ENCODE assay signal across 11 mouse cellular contexts in the genomic region with DNA sequence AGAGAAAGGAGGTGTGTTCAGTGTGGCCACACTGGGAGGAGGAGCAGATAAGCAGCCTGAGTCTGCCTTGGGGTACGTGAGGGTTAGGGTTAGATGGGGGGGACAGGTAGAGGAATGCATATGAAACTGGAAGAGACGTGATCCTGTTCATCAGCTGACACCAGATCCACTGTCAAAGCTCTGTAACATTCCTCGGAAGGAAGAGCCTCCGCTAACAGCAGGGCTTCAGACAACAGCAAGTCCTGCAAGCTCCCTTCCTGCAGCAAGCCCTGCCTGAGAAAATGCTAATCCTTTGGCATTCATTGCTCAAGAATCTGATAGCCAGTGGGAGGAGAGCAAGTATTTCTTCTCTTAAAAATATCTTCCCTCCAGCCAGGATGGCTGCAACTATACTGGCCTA. TPM values are rescaled to one million over a fixed set of nuclear protein-coding genes. Genes with fewer than 3 reads are reported as not detected.
DNase-seq lines count a peak whose midpoint lies in the region; ATAC-seq lines count a peak whose summit lies in the region.
"Had no signal": no experiment of that assay in that cellular context is flagged by ENCODE, and none has a peak within 500 bp of the region (broad histone marks: within the 10 kb centered on the region; RNA-seq: fewer than 3 reads in every experiment).

No protein-coding gene starts in this region.

- H3K27ac ChIP-seq in kidney, embryonic 16.5 days (ENCODE audit: low read length), result no peak overlapping the region
- H3K27ac ChIP-seq in hindbrain, embryonic 14.5 days, result no peak overlapping the region
- no peak overlapping the region for H3K27ac ChIP-seq in midbrain, embryonic 16.5 days (ENCODE audit: low read length)

- H3K4me3 ChIP-seq in kidney, embryonic 16.5 days (ENCODE audit: low read length), result no peak overlapping the region
- H3K4me3 ChIP-seq in hindbrain, embryonic 14.5 days (replicated peaks; ENCODE audit: low read length), result no peak overlapping the region
- no peak overlapping the region for H3K4me3 ChIP-seq in midbrain, embryonic 16.5 days (ENCODE audit: low read depth, low read length)

- DNase-seq in kidney, adult 11 months, result no peak
- DNase-seq in embryo, embryonic 9.5 days (ENCODE audit: extremely low spot score), result peak; percentile 31
- DNase-seq in hindbrain, embryonic 14.5 days (ENCODE audit: low spot score), result no peak
- DNase-seq in layer of hippocampus, postnatal 25 days (ENCODE audit: extremely low spot score in 1 of 2, low spot score in 1 of 2), result no peak
- DNase-seq: adrenal gland, postnatal 14 days; heart, adult 11 months had no signal

- peaks cover 6% of the 10 kb centered on the region for H3K4me1 ChIP-seq in kidney, embryonic 16.5 days (ENCODE audit: insufficient read depth, low read length)
- H3K4me1 ChIP-seq in hindbrain, embryonic 14.5 days (replicated peaks; ENCODE audit: control insufficient read depth, insufficient read depth, low read length), result peaks cover 6% of the 10 kb centered on the region; the same call in 1 of the 2 replicates
- H3K4me1 ChIP-seq in midbrain, embryonic 16.5 days (ENCODE audit: control insufficient read depth, insufficient read depth, low read length), result peaks cover 22% of the 10 kb centered on the region

- no peak overlapping the region for H3K9ac ChIP-seq in kidney, embryonic 16.5 days (replicated peaks; ENCODE audit: low read length)
- 0 out of 2 replicates have a peak overlapping the region, but pooled peaks have one; percentile 31 for H3K9ac ChIP-seq in hindbrain, embryonic 14.5 days
- no peak overlapping the region for H3K9ac ChIP-seq in midbrain, embryonic 16.5 days (ENCODE audit: low read depth, low read length)

- H3K36me3 ChIP-seq in kidney, embryonic 16.5 days (ENCODE audit: insufficient read depth, low read length), result no peaks in the 10 kb centered on the region
- H3K36me3 ChIP-seq in hindbrain, embryonic 14.5 days (replicated peaks; ENCODE audit: control insufficient read depth, insufficient read depth), result no peaks in the 10 kb centered on the region
- no peaks in the 10 kb centered on the region for H3K36me3 ChIP-seq in midbrain, embryonic 16.5 days (ENCODE audit: control insufficient read depth, insufficient read depth, low read length)

- H3K4me2 ChIP-seq in kidney, embryonic 16.5 days (replicated peaks; ENCODE audit: low read depth, low read length), result 0 out of 2 replicates have a peak overlapping the region, but pooled peaks have one; percentile 22
- 0 out of 2 replicates have a peak overlapping the region, but pooled peaks have one; percentile 4 for H3K4me2 ChIP-seq in hindbrain, embryonic 14.5 days (replicated peaks)
- H3K4me2 ChIP-seq in midbrain, embryonic 16.5 days (ENCODE audit: low read length), result peak overlapping the region; percentile 12; the same call in 1 of the 2 replicates
- H3K4me2 ChIP-seq: liver, embryonic 11.5 days had no signal

- H3K27me3 ChIP-seq in kidney, embryonic 16.5 days (ENCODE audit: insufficient read depth, low read length), result no peaks in the 10 kb centered on the region
- no peaks in the 10 kb centered on the region for H3K27me3 ChIP-seq in hindbrain, embryonic 14.5 days (ENCODE audit: control insufficient read depth, insufficient read depth, low read length)
- H3K27me3 ChIP-seq in midbrain, embryonic 16.5 days (ENCODE audit: control insufficient read depth, insufficient read depth, low read depth, low read length), result no peaks in the 10 kb centered on the region

- no peaks in the 10 kb centered on the region for H3K9me3 ChIP-seq in kidney, embryonic 16.5 days (ENCODE audit: low read length)
- H3K9me3 ChIP-seq in hindbrain, embryonic 14.5 days (ENCODE audit: control insufficient read depth, low read length), result no peaks in the 10 kb centered on the region
- H3K9me3 ChIP-seq in midbrain, embryonic 16.5 days (replicated peaks; ENCODE audit: control insufficient read depth, low read length, poor library complexity, severe bottlenecking), result no peaks in the 10 kb centered on the region

- ATAC-seq in kidney, embryonic 16.5 days (ENCODE audit: low FRiP score, low TSS enrichment), result peak; percentile 23; the same call in 1 of the 2 replicates
- ATAC-seq in hindbrain, embryonic 14.5 days (ENCODE audit: low FRiP score), result no peak
- no peak for ATAC-seq in midbrain, embryonic 16.5 days
- ATAC-seq in monocyte, adult 5-6 weeks (replicated peaks; ENCODE audit: insufficient number of reproducible peaks, low FRiP score, low TSS enrichment, poor library complexity, severe bottlenecking), result no peak
- ATAC-seq in cerebellum, adult (ENCODE audit: insufficient number of reproducible peaks, low FRiP score, low TSS enrichment), result no peak

- WGBS in kidney, embryonic 16.5 days, result 12% methylated on average over 4 of the region's 4 CpGs
- WGBS in hindbrain, embryonic 14.5 days, result 8% methylated on average over 4 of the region's 4 CpGs
- WGBS in midbrain, embryonic 16.5 days, result 5% methylated on average over 4 of the region's 4 CpGs

RNA-seq across cellular contexts. Expression of a gene that starts 13.2 kb away (rescaled TPM):
- not detected in 2 replicates for polyA plus RNA-seq in kidney, embryonic 16.5 days (2015; fragmentation: Nextera tagmentation; extraction: Ambion mirVana)
- 0.51 TPM in 1 of 2 replicates, not detected in the other for polyA plus RNA-seq in hindbrain, embryonic 14.5 days (2014; fragmentation: Nextera tagmentation; extraction: Ambion mirVana)
- polyA plus RNA-seq in midbrain, embryonic 16.5 days (2015; fragmentation: Nextera tagmentation; extraction: Ambion mirVana), result 0.57 and 0.65 TPM in 2 replicates
- total RNA-seq in monocyte, adult 5-6 weeks (2017), result not detected in 3 replicates
- under 1 TPM in 1 of 2 experiments, not detected in 1; 0.99 TPM for total RNA-seq in layer of hippocampus, postnatal 25 days (2021)
- total RNA-seq: adrenal gland, postnatal 14 days had no signal
- polyA plus RNA-seq: liver, embryonic 11.5 days had no signal

RNA-seq across cellular contexts. Expression of a gene that starts 35.1 kb away (rescaled TPM):
- polyA plus RNA-seq in kidney, embryonic 16.5 days (2015; fragmentation: Nextera tagmentation; extraction: Ambion mirVana), result 0.51 and 0.61 TPM in 2 replicates
- 3.7 and 4.5 TPM in 2 replicates for polyA plus RNA-seq in hindbrain, embryonic 14.5 days (2014; fragmentation: Nextera tagmentation; extraction: Ambion mirVana)
- 1.8 and 2.4 TPM in 2 replicates for polyA plus RNA-seq in midbrain, embryonic 16.5 days (2015; fragmentation: Nextera tagmentation; extraction: Ambion mirVana)
- total RNA-seq in monocyte, adult 5-6 weeks (2017), result 0.58 TPM in 1 of 3 replicates, not detected in the others
- under 1 TPM in 1 of 2 experiments, not detected in 1; 0.52 TPM for total RNA-seq in layer of hippocampus, postnatal 25 days (2021)
- total RNA-seq: adrenal gland, postnatal 14 days had no signal
